Mouse (Mus musculus) gastrocnemius, postnatal 10 days (tissue): ENCODE data around the gene Mical2. TPM values are rescaled to one million over a fixed set of nuclear protein-coding genes. Genes with fewer than 3 reads are reported as not detected.

Experiments
- DNase-seq: peaks from one replicate; pipeline ENCODE4 v3.0.0; 2021; ENCODE audit warnings: mixed read lengths
- total RNA-seq, 2 experiments: library from RNA; stranded (reverse); gene quantifications; 2 replicates each; pipeline ENCODE4 v1.2.3; 2021

Gene Mical2
- total RNA-seq, 2 experiments from 2014 or later: 41.4 to 50.9 TPM

DNA sequence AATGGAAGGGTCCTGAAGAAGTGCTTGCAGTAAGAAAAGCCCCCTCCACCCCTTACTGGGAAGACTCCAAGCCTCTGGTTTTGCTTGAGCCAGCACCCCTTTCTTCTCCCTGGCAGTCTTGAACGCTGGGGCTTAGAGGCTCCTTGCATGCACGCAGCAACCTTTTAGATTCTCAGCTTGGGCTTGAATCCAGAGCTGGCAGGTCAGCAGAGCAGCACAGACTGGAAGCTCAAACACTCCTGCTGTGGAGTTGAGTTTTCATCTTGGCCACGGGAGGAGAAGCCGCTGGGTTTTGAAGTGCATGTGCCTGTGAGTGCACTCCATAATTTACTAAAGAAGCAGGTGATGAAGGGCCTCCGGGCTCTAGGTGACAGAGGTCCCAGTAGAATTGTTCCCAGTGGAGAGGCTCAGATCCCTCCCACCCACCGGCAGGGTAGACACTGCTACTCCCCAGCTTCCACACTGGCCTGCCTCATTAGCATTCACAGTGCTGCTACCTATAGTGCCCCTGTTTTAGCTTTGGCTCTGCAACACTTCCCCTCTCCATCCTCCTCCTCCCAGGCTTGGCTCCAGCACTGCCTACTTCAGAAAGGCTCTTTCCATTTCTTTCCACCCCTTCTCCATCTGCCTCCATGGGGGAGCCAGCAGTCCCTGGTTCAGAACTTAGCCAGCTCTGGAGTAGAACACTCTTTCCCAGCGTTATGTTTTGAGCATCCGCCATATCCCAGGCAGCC lies 15.7 kb downstream of the Mical2 start:
- no peak for DNase-seq

DNA sequence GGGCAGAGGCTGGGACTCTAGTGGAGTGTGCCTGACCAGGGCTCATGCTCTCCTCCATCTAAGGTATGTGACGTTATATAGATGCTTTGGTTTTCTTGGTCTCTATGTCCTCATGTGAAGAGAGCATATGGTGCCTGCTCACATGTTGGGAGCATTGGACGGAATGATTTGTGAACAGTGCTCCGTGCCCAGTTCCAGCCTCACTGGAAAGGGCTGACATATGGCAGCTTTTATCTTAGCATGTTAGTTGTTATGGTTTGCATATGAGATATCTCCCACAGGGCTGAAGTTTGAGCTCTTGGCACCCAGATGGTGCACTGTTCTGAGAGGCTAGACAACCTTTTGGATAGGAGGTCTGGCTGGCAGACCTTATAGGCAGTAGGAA lies 16.3 kb downstream of the Mical2 start:
- DNase-seq: no peak

DNA sequence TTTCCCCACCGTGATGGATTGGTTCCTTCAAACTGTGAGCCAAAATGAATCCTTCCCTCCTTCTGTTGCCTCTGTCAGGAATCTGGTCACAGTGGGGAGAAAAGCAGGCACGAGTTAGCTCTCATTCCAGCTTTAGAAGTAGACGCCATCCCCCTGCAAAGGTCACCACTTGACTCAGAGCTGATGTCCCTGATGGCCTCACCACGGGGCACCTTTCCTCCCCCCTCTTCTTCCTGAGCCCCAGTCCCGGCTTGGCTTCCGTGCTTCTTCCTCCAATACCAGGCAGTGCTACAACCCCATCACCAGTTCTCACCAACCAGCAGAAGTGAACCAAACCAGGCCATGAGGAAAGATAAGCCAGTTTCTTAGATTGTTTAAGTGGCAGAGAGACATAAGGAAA lies 16.9 kb downstream of the Mical2 start:
- DNase-seq: no peak

DNA sequence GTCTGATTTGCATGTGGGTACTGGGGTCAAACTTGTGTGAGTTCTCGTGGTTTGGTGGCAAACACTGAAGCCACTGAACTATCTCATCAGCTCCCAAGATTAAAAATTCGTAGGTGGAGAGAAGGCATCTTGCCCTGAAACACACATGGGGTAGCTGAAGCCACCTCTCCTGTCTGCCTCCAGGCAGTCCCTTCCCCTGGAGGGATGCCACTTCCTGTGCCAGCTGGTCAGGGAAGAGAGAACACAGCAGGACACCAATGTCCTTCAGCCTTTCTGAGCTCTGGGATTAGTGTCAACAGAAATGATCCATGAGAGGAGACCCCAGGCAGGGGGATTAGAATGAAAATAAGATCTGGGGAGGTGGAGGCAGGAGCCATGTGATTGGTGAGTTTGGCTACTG lies 18.4 kb downstream of the Mical2 start:
- no peak for DNase-seq

DNA sequence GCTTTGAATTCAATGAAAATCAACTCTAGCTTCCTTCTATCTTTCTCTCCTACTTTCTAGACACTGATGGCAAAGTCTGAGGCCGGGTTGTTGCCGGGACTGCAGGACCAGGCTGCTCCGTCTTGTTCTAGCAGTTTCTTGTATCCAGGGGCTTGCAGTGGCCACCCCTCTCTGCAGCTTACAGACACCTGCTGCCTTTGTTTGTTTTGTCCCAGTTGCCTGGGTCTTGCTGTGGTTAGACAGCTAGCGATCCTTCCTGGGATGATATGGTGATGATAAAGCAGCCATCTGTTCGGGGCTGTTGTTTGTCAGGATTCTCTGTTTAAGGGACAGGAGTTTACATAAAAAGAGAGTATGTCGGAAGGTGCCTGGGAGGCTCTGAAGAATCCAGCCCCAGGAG lies 19.0 kb downstream of the Mical2 start:
- DNase-seq: no peak

DNA sequence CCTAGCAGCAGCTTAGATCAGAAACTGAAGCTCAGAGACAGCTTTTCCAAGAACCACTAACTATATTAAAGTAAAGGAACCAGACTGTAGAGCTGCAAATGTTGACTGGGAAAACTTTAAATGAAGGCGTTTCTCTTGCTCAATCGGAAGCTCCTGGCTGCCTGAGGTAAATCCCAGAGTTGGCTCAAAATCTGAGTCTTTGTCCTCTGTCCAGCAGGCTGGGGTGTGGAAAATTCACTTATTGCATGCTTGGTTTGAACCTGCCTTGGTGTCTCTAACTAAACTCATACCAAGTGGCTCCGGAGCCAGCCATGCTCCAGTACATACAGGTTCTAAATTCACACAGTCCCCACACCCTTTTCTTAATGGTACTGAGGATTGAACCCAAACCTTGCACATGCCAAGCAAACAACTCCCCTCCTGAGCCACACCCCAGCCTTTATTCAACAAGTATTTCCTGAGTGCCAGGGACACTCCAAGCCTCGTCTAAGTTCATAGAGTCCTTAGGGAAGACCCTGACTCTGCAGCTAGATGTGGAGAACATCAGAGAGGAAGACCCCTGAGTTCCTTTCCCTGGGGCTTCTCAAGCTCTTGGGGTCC lies 20.3 kb downstream of the Mical2 start:
- no peak for DNase-seq

DNA sequence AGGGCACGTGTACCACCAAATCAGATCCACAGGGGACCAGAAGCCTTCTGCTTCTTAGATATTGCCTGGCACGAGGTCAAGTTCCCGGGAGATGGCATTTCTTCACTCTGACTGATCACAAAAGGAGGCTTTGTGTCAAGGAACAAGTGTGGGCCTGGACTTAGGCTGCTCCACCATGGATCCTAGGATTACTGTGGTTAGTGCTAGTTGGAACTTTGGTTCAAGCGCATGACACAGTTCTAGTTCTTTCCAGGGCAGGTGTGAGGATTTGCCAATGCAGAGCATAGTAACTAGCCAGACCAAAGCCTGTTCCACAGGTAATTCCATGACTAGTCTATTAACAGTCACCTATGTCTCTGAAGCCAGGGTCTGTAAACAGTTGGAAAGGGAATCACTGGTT lies 20.8 kb downstream of the Mical2 start:
- no peak for DNase-seq

DNA sequence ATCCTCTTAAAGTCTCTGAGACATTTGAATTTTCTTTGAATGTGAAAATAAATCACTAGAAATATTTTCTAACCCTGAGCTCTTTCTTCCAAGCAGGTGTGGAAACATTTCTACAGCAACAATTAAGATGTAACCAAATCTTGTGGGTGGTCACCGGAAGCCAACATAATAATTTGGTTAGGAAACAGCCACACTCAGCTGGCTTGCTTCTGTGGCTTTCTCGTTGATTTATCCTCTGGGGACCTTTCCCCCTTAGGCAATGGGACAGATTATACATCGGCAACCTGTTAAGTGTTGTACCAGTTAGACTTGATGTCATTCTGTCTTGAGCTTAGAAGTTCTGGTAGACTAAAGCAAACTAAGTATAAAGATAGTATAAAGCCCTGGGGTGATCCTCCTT lies 22.2 kb downstream of the Mical2 start:
- DNase-seq: no peak

DNA sequence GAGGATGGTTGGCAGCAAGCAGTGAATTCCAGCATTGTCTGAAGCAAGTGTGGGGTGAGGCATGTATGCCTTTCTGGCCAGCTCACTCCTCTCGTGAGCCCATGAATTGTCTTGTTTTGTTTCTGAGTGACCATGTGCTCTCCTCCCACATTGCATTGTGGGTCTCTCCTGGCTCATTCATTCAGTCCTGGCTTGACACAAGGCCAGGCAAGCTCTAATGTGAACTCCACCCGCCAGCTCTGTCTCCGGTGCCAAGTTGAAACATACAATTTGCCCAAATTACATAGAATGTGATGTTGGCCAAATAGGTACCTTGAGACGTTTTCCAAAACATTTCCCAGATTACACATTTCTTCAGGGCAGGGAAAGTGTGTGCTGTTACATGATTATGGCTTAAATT lies 23.8 kb downstream of the Mical2 start:
- DNase-seq: no peak

DNA sequence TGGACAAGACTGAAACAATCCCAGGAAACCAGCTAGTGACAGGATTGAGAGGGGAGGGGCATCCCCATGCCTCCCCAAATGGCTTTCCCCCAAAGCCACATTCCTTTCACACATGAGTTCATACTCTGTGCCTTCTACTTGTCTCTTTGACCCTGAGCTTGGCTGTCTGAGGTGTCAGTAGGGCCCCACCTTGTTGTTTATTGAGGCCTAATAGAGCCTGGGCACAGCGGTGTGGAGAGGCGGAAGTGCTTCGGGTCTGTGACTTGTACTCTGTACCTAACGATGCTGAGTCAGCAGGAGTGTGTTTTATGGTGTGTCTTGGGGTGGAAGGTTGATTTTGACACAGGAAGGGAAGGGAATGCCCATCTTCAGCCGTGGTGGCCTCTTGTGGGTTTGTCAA lies 26.4 kb downstream of the Mical2 start:
- no peak for DNase-seq

DNA sequence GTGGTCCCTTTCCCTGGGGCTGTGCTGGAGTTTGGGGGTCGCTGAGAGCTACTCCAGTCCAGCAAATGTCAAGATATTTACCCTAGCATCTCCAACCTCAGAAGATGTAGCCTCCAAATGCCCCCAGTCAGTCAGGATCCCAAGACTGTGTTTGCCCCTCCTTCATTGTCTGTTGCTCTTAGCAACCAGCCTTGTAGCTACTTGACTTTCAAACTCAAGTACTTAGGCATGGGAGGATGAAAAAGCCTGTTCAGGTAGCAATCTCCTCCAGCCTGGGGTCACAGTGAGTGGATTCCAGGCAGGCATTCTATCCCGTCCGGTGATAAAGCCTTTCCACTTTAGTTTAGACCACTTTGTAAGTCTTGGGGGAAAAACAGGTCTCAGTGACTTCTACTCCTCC lies 28.6 kb downstream of the Mical2 start:
- no peak for DNase-seq

DNA sequence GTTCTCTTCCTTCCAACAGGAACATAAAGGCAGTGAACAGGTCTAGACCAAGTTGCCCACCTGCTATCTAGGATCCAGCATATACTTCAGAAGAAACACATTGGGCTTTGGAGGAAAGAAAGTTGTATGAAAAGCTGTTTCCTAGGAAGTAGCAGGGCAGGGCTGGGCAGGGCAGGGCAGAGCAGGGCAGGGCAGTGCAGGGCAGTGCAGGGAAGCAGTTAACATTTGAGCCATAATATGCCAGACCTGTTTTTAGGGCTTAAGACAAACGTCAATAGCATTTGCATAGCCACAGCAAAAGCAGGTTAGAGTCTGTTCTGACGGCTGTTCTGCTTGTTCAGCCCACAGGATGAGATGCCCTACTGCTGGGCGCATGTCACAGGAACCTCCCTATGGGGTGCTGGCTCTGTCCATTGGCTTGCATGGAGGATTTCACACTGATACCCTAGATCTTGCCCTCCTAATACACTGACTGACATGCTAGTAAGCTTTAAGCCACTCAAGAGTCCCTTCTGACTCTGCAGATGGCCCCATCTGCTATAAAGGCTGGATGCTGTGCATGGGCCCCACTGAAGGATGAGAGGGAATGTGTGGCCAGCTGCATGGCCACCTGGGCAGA lies 29.7 kb downstream of the Mical2 start:
- no peak for DNase-seq

DNA sequence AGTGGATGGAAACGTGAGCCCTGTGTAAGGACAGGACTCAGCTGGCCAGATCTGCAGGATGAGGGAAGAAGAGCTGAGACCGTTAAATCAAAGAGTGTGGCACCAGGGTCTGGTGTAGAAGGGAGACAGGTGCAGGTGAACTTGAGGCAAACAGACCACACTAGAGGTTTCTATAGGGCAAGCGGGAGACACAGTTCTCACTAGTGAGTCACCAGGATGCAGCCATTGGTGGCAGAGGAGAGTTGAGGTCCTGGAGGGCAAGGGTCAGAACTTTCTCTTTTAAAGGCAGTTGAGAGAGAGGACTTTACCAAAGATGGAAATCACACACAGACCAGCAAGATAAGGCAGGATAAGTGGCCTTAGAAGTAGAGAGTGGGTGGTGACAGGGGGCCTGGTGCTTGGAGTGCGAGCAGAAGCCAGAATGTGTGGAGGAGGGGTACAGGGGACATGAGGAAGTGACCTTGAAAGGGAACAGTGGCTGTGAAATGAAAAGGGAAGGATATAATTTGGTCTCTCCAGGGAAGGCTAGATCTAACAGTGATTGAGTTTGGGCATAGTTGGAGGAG lies 32.8 kb downstream of the Mical2 start:
- no peak for DNase-seq

DNA sequence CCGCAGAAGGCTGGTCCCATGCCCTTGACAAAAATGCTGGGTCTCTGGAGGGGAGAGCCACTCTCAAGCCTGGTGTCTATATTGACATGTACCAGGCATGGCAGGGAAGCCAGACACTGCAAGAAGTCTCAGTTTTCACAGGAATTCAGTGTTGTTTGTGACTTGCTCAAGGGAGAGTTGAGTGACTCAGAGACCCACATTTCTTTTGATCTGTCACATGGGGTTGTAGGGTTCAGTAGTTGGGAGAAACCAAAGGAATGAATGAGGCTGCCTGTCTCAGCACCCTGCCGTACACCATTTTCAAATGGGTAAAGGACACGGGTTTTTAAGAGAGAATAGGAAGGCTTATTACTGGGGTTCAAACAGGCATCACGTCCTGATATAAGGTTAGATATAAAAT lies 33.6 kb downstream of the Mical2 start:
- DNase-seq: no peak

DNA sequence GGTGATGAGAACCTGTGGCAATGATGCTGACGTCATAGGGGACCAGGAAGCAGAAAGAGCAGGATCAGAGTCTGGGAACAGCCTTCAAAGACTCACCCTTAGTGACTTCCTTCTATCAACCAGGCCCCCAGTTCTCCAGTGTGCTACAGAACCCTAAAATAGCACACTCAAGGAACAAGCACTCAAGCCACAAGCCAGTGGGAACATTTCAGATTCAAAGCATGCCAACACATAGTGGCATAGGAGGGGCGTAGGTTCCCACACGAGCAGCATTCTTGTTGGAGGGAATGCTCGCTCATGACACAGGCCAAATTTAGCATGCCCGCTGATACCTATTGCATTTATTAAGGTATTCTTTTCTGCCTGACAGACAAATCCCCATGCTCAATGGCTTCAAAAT lies 35.5 kb downstream of the Mical2 start:
- DNase-seq: no peak

DNA sequence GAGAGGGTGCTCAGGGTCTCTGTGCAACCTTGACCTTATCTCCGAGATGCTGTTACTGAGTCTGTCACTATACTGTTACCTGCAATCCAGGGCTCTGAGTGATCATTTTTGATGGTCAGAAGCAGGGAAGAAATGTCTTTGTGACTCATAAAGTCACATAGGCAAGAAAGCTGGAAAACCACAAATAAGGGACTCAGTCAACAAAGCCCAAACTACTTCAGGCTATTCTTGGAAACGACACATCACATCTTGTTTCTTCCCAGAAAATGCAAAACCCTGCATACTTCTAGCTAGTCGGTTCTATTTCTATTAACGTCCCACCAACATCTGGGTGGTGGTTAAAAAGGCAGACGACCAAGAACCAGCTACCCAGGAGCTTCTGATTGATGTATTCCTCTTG lies 41.6 kb downstream of the Mical2 start:
- no peak for DNase-seq

DNA sequence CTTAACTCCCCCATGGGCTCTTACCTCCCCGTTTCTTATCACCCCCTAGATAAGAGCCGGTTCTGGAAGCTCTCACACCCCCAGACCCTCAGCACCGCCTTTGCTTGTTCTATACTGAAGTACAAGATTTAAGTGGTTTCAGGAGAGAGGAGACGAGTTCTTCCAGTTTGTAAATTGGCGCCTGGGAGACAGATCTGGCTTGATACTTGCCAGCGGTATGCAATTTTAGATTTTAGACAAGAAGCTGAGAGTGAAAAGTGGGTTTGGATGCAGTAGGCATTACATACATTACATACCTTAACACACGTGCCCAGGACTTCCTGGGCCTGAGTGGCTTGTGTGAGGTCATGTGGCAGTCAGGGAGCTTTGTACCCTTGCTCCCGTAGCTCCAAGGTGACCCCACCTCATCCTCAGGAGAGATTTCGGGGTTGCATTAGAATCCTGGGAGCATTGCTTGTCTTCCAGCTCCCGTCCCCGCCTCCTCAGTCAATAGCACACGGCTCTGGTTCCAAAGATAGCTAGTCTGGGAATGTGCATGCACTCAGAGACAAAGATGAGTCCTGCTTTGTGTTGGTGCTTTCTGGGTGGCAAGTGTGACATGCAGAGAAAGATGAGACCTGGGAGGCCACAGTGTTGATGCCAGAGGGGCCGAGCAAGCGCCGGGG lies 43.2 kb downstream of the Mical2 start:
- no peak for DNase-seq

DNA sequence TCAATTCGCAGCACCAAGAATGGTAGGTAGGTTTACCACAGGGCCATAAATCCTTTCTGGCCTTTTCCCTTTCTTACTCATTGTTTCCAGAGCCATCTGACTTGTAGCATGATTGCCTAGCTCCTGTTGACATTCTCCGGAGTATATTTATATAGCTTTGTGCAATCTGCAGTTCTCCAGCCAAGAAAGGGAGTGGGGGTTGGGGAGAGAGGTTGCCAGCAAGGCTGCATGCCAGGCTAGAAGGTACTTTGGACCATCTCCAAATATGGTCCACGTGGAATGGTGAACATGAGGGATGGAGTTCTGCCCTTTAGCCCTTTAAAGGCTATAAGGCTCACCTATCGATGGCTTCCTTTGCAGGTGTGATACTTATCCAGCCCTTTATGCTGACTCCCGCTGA lies 45.2 kb downstream of the Mical2 start:
- DNase-seq: no peak

DNA sequence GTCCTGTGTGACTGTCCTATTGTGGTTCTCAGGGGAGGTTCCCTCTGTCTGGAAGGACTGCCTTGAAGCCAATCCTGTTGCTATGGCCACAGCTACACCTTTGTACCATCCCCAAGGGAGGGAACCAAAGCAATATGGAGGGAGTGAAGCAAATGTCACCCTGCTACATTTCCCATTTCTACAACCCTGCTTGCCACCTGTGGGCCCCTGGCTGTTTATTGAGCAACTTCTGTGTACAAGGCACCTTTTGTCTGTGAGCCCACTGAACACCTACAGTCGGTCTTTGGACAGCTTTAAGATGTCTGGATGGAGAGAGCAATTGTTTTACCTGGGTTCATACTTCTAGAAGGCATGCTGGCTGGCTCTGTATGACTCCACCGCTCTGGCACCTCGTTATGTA lies 46.0 kb downstream of the Mical2 start:
- no peak for DNase-seq

DNA sequence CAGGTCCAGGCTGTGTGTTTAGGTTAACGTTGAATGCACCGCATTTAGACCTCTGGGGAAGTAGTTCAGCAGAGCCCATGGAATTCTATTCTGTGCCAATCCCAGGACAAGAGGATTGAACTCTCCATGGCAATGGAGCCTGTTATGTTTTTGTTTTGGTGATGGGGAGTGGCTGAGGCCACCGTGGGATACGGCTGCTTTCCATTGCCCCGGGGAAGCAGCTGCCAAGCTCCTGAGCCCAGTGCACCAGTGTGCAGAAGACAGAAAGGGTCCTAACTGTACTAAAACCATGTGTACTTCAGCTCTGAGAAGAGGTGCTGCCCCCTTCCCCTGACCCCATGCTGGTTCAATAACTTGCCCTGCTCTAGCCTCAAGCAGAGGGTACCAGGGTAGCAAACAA lies 47.0 kb downstream of the Mical2 start:
- no peak for DNase-seq

DNA sequence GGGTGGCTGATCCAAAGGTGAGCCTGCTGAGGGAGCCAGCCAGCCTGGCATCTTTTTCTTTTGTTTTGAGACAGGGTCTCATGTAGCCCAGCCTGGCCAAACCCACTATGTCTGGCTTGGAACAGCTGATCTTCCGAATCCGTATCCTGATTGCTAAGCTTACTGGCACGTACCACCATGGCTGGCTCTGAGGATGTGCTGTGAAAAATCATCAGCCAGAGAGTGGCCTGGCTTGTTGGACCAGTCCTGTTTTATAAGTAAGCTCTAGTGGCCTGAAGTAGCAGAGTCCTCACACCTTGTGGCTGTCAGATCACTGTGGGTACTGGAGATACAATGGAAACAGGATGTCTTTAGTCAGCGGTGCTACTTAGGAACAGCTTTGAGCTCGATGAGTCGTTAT lies 47.8 kb downstream of the Mical2 start:
- DNase-seq: no peak

DNA sequence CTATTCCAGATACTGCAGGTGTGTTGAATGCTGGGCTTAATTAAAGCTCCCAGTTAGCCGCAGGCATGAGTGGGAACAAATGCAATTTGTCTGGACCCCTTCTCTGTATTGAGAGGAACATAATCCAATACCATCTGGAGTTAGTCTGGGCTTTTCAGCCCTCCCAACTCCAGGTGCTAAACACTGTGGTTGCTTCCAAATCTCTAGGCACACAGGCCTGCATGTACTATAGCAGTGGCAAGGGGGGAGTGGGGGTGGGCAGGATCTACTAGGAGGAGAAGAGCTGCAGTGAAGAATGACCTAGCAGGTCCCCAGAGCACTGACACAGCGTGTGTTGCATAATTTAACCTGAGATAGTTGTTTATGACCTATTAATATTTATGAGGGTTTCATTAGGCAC lies 49.0 kb downstream of the Mical2 start:
- DNase-seq: no peak

DNA sequence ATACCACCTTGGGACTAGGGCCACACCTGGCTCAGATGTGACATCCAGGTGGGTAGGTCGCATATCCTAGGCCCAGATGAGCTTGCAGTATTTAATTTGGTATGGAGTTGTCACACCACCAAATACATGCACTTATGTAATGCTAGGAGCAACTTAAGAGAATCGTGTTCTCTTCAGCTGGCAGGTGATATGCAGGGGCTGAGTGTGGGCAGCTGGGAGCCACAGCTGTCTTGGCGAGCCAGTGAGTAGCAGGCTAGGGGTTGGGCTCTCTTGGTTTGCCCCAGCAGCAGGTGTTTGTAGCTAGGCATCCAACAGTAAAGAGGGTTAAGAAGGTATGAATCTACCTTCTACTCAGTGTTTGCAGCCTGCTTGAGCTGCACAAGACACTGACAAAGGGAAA lies 49.4 kb downstream of the Mical2 start:
- DNase-seq: no peak
